Mouse (Mus musculus) embryonic facial prominence, embryonic 10.5 days (tissue): ENCODE results near the gene Tas1r1. TPM values are rescaled to one million over a fixed set of nuclear protein-coding genes. Genes with fewer than 3 reads are reported as not detected.
A peak's percentile ranks its signal among the peaks of the same experiment; 100 is the strongest.

Experiments
- DNase-seq: peaks from one replicate; pipeline ENCODE4 v3.0.0-alpha.2; 2017; ENCODE audit warnings: low spot score
- H3K27ac ChIP-seq: fragments of 300-500 bp; sonication (generic); replicated peaks from 2 replicates; pipeline ENCODE4 v1.5.1; 2016; ENCODE audit warnings: mild to moderate bottlenecking
- H3K27me3 ChIP-seq: fragments of 300-500 bp; sonication (generic); replicated peaks from 2 replicates; pipeline ENCODE4 v1.6.1; 2016; ENCODE audit warnings: low read depth, mild to moderate bottlenecking; ENCODE audit not compliant: poor library complexity, severe bottlenecking
- H3K36me3 ChIP-seq: fragments of 300-500 bp; sonication (generic); replicated peaks from 2 replicates; pipeline ENCODE4 v1.6.1; 2016; ENCODE audit warnings: mild to moderate bottlenecking, moderate library complexity
- H3K4me1 ChIP-seq: fragments of 300-500 bp; sonication (generic); 2 replicates; pipeline ENCODE4 v1.6.1; 2016
- H3K4me3 ChIP-seq: fragments of 300-500 bp; sonication (generic); 2 replicates; pipeline ENCODE4 v1.5.1; 2016; ENCODE audit warnings: mild to moderate bottlenecking, moderate library complexity
- H3K9me3 ChIP-seq: fragments of 300-500 bp; sonication (generic); 2 replicates; pipeline ENCODE4 v1.6.1; 2016; ENCODE audit warnings: mild to moderate bottlenecking
- WGBS: fragments of 180-500 bp; shearing (Covaris S2); methylation state at CpG from one replicate; pipeline ENCODE4 v1.1.7; 2016; 5-methylcytosine and 5-hydroxymethylcytosine counted together
- polyA plus RNA-seq: library from polyadenylated mRNA; unstranded; fragments of >200 nt; fragmentation: Nextera tagmentation; extraction: Ambion mirVana; gene quantifications from 2 replicates; pipeline ENCODE4 v1.2.1, GENCODE M21; 2016

The Tas1r1 gene
- polyA plus RNA-seq, 1 experiment from 2014 or later, result 0.50 TPM

GRCm38 (mm10) chr4:152020024-152020423 lies 18.3 kb downstream of the Tas1r1 start:
- 92% methylated on average over 21 of the region's 21 CpGs for WGBS
- Histone ChIP-seq H3K27me3 (no peaks in the 10 kb centered on the region), H3K4me1 (peaks cover 6% of the 10 kb centered on the region), H3K36me3 (peaks cover 99% of the 10 kb centered on the region), H3K4me3 (no peak overlapping the region), H3K27ac (no peak overlapping the region), H3K9me3 (no peaks in the 10 kb centered on the region)
- no peak for DNase-seq

- Histone ChIP-seq H3K36me3 (peaks cover 99% of the 10 kb centered on the region), H3K4me1 (no peaks in the 10 kb centered on the region), H3K4me3 (no peak overlapping the region), H3K27ac (no peak overlapping the region), H3K27me3 (no peaks in the 10 kb centered on the region), H3K9me3 (no peaks in the 10 kb centered on the region)
- 88% methylated on average over 6 of the region's 6 CpGs for WGBS
- DNase-seq, result no peak
Observed at GRCm38 (mm10) chr4:152019073-152019472, 19.3 kb downstream of the Tas1r1 start.

- peaks cover 63% of the 10 kb centered on the region for H3K36me3 ChIP-seq
- peaks cover 2% of the 10 kb centered on the region for H3K27me3 ChIP-seq
- no peak overlapping the region for H3K4me3 ChIP-seq
- H3K27ac ChIP-seq, result no peak overlapping the region
- no peak for DNase-seq
- WGBS, result 84% methylated on average over 12 of the region's 12 CpGs
- peaks cover 35% of the 10 kb centered on the region for H3K4me1 ChIP-seq
- H3K9me3 ChIP-seq, result no peaks in the 10 kb centered on the region
Observed at GRCm38 (mm10) chr4:152013036-152013813, 25.1 kb downstream of the Tas1r1 start.

GRCm38 (mm10) chr4:152012109-152012508 lies 26.3 kb downstream of the Tas1r1 start:
- Histone ChIP-seq H3K27me3 (peaks cover 13% of the 10 kb centered on the region), H3K27ac (no peak overlapping the region), H3K9me3 (no peaks in the 10 kb centered on the region), H3K36me3 (peaks cover 52% of the 10 kb centered on the region), H3K4me1 (peaks cover 46% of the 10 kb centered on the region), H3K4me3 (no peak overlapping the region)
- WGBS, result 94% methylated on average over 16 of the region's 16 CpGs
- DNase-seq, result no peak

- DNase-seq, result no peak
- Histone ChIP-seq H3K4me3 (peak overlapping the region; percentile 78), H3K9me3 (no peaks in the 10 kb centered on the region), H3K4me1 (peaks cover 52% of the 10 kb centered on the region), H3K36me3 (peaks cover 44% of the 10 kb centered on the region), H3K27me3 (peaks cover 22% of the 10 kb centered on the region), H3K27ac (no peak overlapping the region)
- WGBS, result 74% methylated on average over 8 of the region's 8 CpGs
Observed at GRCm38 (mm10) chr4:152011171-152011760, 27.1 kb downstream of the Tas1r1 start.

GRCm38 (mm10) chr4:152010707-152011134 lies 27.6 kb downstream of the Tas1r1 start:
- Histone ChIP-seq H3K36me3 (peaks cover 39% of the 10 kb centered on the region), H3K27ac (peak overlapping the region; percentile 83; the same call in 1 of the 2 replicates), H3K4me1 (peaks cover 52% of the 10 kb centered on the region), H3K4me3 (peak overlapping the region; percentile 78), H3K9me3 (no peaks in the 10 kb centered on the region), H3K27me3 (peaks cover 22% of the 10 kb centered on the region)
- DNase-seq, result no peak
- WGBS, result 8% methylated on average over 13 of the region's 13 CpGs

GRCm38 (mm10) chr4:152010091-152010706 lies 28.2 kb downstream of the Tas1r1 start:
- H3K27me3 ChIP-seq, result peaks cover 22% of the 10 kb centered on the region
- peak overlapping the region; percentile 83 for H3K27ac ChIP-seq
- DNase-seq, result peak; percentile 41
- peaks cover 34% of the 10 kb centered on the region for H3K36me3 ChIP-seq
- no peaks in the 10 kb centered on the region for H3K9me3 ChIP-seq
- peak overlapping the region; percentile 78 for H3K4me3 ChIP-seq
- peaks cover 54% of the 10 kb centered on the region for H3K4me1 ChIP-seq
- WGBS, result under 1% methylated on average over 10 of the region's 10 CpGs

GRCm38 (mm10) chr4:152009076-152010051 lies 29.0 kb downstream of the Tas1r1 start:
- peak overlapping the region; percentile 78 for H3K4me3 ChIP-seq
- H3K36me3 ChIP-seq, result peaks cover 26% of the 10 kb centered on the region
- under 1% methylated on average over 115 of the region's 115 CpGs for WGBS
- peak; percentile 74 for DNase-seq
- H3K4me1 ChIP-seq, result peaks cover 54% of the 10 kb centered on the region
- H3K27ac ChIP-seq, result peak overlapping the region; percentile 83
- peaks cover 22% of the 10 kb centered on the region for H3K27me3 ChIP-seq
- no peaks in the 10 kb centered on the region for H3K9me3 ChIP-seq

GRCm38 (mm10) chr4:152008622-152009075 lies 29.7 kb downstream of the Tas1r1 start, which contains the start of gene Klhl21:
Gene Klhl21 (plus strand): TSS chr4:152008803.
- H3K27ac ChIP-seq, result peak within 1 kb of the TSS; percentile 83
- peak within 1 kb of the TSS; percentile 78 for H3K4me3 ChIP-seq
- H3K9me3 ChIP-seq, result no peaks in the 10 kb centered on the region
- H3K27me3 ChIP-seq, result peaks cover 22% of the 10 kb centered on the region
- H3K4me1 ChIP-seq, result peaks cover 54% of the 10 kb centered on the region
- peaks cover 19% of the 10 kb centered on the region for H3K36me3 ChIP-seq
- under 1% methylated on average over 45 of the region's 45 CpGs for WGBS
- peak; percentile 96 for DNase-seq

GRCm38 (mm10) chr4:152008148-152008500 lies 30.2 kb downstream of the Tas1r1 start:
- DNase-seq, result no peak
- WGBS, result 1% methylated on average over 14 of the region's 14 CpGs
- Histone ChIP-seq H3K27me3 (peaks cover 22% of the 10 kb centered on the region), H3K9me3 (no peaks in the 10 kb centered on the region), H3K36me3 (peaks cover 13% of the 10 kb centered on the region), H3K27ac (no peak overlapping the region), H3K4me1 (peaks cover 54% of the 10 kb centered on the region), H3K4me3 (peak overlapping the region; percentile 78)

GRCm38 (mm10) chr4:152007481-152008147 lies 30.8 kb downstream of the Tas1r1 start:
- DNase-seq, result no peak
- peaks cover 8% of the 10 kb centered on the region for H3K36me3 ChIP-seq
- H3K27ac ChIP-seq, result no peak overlapping the region
- peaks cover 22% of the 10 kb centered on the region for H3K27me3 ChIP-seq
- WGBS, result 5% methylated on average over 8 of the region's 8 CpGs
- H3K4me1 ChIP-seq, result peaks cover 54% of the 10 kb centered on the region
- H3K4me3 ChIP-seq, result peak overlapping the region; percentile 78
- H3K9me3 ChIP-seq, result no peaks in the 10 kb centered on the region
